Mouse (Mus musculus) macrophage (primary cell): ENCODE measurements around the gene Mroh2a. TPM values are rescaled to one million over a fixed set of nuclear protein-coding genes. Genes with fewer than 3 reads are reported as not detected.

Experiments used
- H3K27ac ChIP-seq: fragments of 350-480 bp; formaldehyde crosslinking; 2 replicates; pipeline ENCODE4 v1.9.0; 2021
- H3K36me3 ChIP-seq: fragments of 350-480 bp; formaldehyde crosslinking; 2 replicates; pipeline ENCODE4 v1.9.0; 2021; ENCODE audit errors: inconsistent target
- H3K4me3 ChIP-seq: fragments of 350-480 bp; formaldehyde crosslinking; 2 replicates; pipeline ENCODE4 v1.9.0; 2021; ENCODE audit errors: inconsistent target
- H3K79me2 ChIP-seq: fragments of 350-480 bp; formaldehyde crosslinking; 2 replicates; pipeline ENCODE4 v1.9.0; 2021; ENCODE audit errors: inconsistent target
- WGBS: methylation state at CpG from one replicate; pipeline ENCODE4 v1.1.7; 2026; ENCODE audit warnings: inconsistent platforms; ENCODE audit not compliant: missing documents; 5-methylcytosine and 5-hydroxymethylcytosine counted together
- polyA plus RNA-seq: library from polyadenylated mRNA; stranded (reverse); fragments of 250-400 nt; gene quantifications from 3 replicates; pipeline ENCODE4 v1.2.4, GENCODE M21; 2018; ENCODE audit warnings: inconsistent platforms
- total RNA-seq, 78 experiments: library from RNA; depleted of rRNA; stranded (reverse); fragments of 250-400 nt; gene quantifications; 1 replicate in 9 of 78; 2 replicates in 24 of 78; 3 replicates in 43 of 78; 4 replicates in 2 of 78; pipeline ENCODE4 v1.2.4; 2018; ENCODE audit warnings: inconsistent platforms in 56 of 78

Mroh2a gene
- total RNA-seq (2018; cell fraction: chromatin; rRNA removed), result 10 to 100 TPM in 1 of 26 experiments, 1 to 10 TPM in 25; 2.0 to 10.6 (median 4.8) TPM
- total RNA-seq (2018; cell fraction: cytosol; rRNA removed), result under 1 TPM in 21 of 26 experiments, not detected in 5; under 0.01 to 0.37 (median 0.06) TPM
- total RNA-seq (2018; cell fraction: nucleus; rRNA removed), result 1 to 10 TPM in 23 of 26 experiments, under 1 TPM in 3; 0.47 to 6.3 (median 2.0) TPM
- 0.04 to 0.31 TPM (median 0.22 TPM) in 3 replicates for polyA plus RNA-seq

- no peaks in the 10 kb centered on the region for H3K36me3 ChIP-seq
- no peak within 1 kb of the TSS for H3K4me3 ChIP-seq
- H3K79me2 ChIP-seq, result no peaks in the 10 kb centered on the region
- WGBS, result 46% methylated on average over 5 of the region's 5 CpGs
- no peak within 1 kb of the TSS for H3K27ac ChIP-seq
Observed at GRCm38 (mm10) chr1:88226670-88227379, at the start of gene Mroh2a. Gene Mroh2a, plus strand, starts transcription at chr1:88226986.

- Histone ChIP-seq H3K79me2 (peaks cover 33% of the 10 kb centered on the region; the same call in 1 of the 2 replicates), H3K36me3 (no peaks in the 10 kb centered on the region), H3K4me3 (no peak overlapping the region), H3K27ac (no peak overlapping the region)
- WGBS, result 100% methylated on average over 1 of the region's 1 CpGs
Observed at GRCm38 (mm10) chr1:88179657-88180056, 47.1 kb upstream of the Mroh2a start.

GRCm38 (mm10) chr1:88186325-88186935, 40.4 kb upstream of the Mroh2a start:
- 93% methylated on average over 5 of the region's 5 CpGs for WGBS
- H3K4me3 ChIP-seq, result no peak overlapping the region
- H3K79me2 ChIP-seq, result peaks cover 58% of the 10 kb centered on the region; the same call in 1 of the 2 replicates
- H3K36me3 ChIP-seq, result no peaks in the 10 kb centered on the region
- no peak overlapping the region for H3K27ac ChIP-seq

- Histone ChIP-seq H3K36me3 (no peaks in the 10 kb centered on the region), H3K79me2 (peaks cover 10% of the 10 kb centered on the region; the same call in 1 of the 2 replicates), H3K4me3 (no peak overlapping the region), H3K27ac (no peak overlapping the region)
- WGBS, result 94% methylated on average over 3 of the region's 3 CpGs
Observed at GRCm38 (mm10) chr1:88192136-88192535, 34.6 kb upstream of the Mroh2a start.

GRCm38 (mm10) chr1:88195687-88196086, 31.1 kb upstream of the Mroh2a start:
- 100% methylated on average over 1 of the region's 1 CpGs for WGBS
- Histone ChIP-seq H3K36me3 (no peaks in the 10 kb centered on the region), H3K4me3 (no peak overlapping the region), H3K79me2 (no peaks in the 10 kb centered on the region; the same call in 1 of the 2 replicates), H3K27ac (no peak overlapping the region)

- Histone ChIP-seq H3K36me3 (no peaks in the 10 kb centered on the region), H3K4me3 (no peak overlapping the region), H3K79me2 (no peaks in the 10 kb centered on the region; the same call in 1 of the 2 replicates), H3K27ac (no peak overlapping the region)
- WGBS, result 83% methylated on average over 3 of the region's 3 CpGs
Observed at GRCm38 (mm10) chr1:88197443-88197842, 29.3 kb upstream of the Mroh2a start.

GRCm38 (mm10) chr1:88199996-88200395, 26.8 kb upstream of the Mroh2a start:
- Histone ChIP-seq H3K27ac (no peak overlapping the region), H3K4me3 (no peak overlapping the region), H3K36me3 (no peaks in the 10 kb centered on the region), H3K79me2 (no peaks in the 10 kb centered on the region; the same call in 1 of the 2 replicates)
- 95% methylated on average over 2 of the region's 2 CpGs for WGBS

GRCm38 (mm10) chr1:88200456-88200855, 26.3 kb upstream of the Mroh2a start, which contains the start of gene Ugt1a2:
Gene Ugt1a2, plus strand, starts transcription at chr1:88200601.
- no peaks in the 10 kb centered on the region for H3K36me3 ChIP-seq
- 97% methylated on average over 7 of the region's 7 CpGs for WGBS
- H3K79me2 ChIP-seq, result no peaks in the 10 kb centered on the region; the same call in 1 of the 2 replicates
- no peak within 1 kb of the TSS for H3K4me3 ChIP-seq
- no peak within 1 kb of the TSS for H3K27ac ChIP-seq

GRCm38 (mm10) chr1:88205294-88205922, 21.4 kb upstream of the Mroh2a start, which contains the start of gene Dnajb3:
Gene Dnajb3, minus strand, starts transcription at chr1:88205782.
- Histone ChIP-seq H3K4me3 (no peak within 1 kb of the TSS), H3K27ac (no peak within 1 kb of the TSS), H3K36me3 (no peaks in the 10 kb centered on the region), H3K79me2 (no peaks in the 10 kb centered on the region; the same call in 1 of the 2 replicates)
- 36% methylated on average over 58 of the region's 62 CpGs for WGBS

GRCm38 (mm10) chr1:88206843-88207479, 19.8 kb upstream of the Mroh2a start:
- no peaks in the 10 kb centered on the region for H3K36me3 ChIP-seq
- H3K4me3 ChIP-seq, result no peak overlapping the region
- WGBS, result 91% methylated on average over 2 of the region's 2 CpGs
- no peak overlapping the region for H3K27ac ChIP-seq
- H3K79me2 ChIP-seq, result no peaks in the 10 kb centered on the region; the same call in 1 of the 2 replicates

- WGBS, result 72% methylated on average over 8 of the region's 8 CpGs
- Histone ChIP-seq H3K36me3 (no peaks in the 10 kb centered on the region), H3K27ac (no peak within 1 kb of the TSS), H3K4me3 (no peak within 1 kb of the TSS), H3K79me2 (no peaks in the 10 kb centered on the region; the same call in 1 of the 2 replicates)
Observed at GRCm38 (mm10) chr1:88211812-88212211, 15.0 kb upstream of the Mroh2a start, which contains the start of gene Ugt1a1. Gene Ugt1a1, plus strand, starts transcription at chr1:88211959.

- Histone ChIP-seq H3K4me3 (no peak overlapping the region), H3K36me3 (no peaks in the 10 kb centered on the region), H3K27ac (no peak overlapping the region), H3K79me2 (no peaks in the 10 kb centered on the region)
- 63% methylated on average over 8 of the region's 8 CpGs for WGBS
Observed at GRCm38 (mm10) chr1:88212341-88213045, 14.3 kb upstream of the Mroh2a start.

- no peak overlapping the region for H3K27ac ChIP-seq
- 75% methylated on average over 1 of the region's 1 CpGs for WGBS
- no peaks in the 10 kb centered on the region for H3K79me2 ChIP-seq
- no peaks in the 10 kb centered on the region for H3K36me3 ChIP-seq
- H3K4me3 ChIP-seq, result no peak overlapping the region
Observed at GRCm38 (mm10) chr1:88213061-88213460, 13.7 kb upstream of the Mroh2a start.
